Mouse (Mus musculus): ENCODE results near the gene Trmt1. TPM values are rescaled to one million over a fixed set of nuclear protein-coding genes. Genes with fewer than 3 reads are reported as not detected.

Gene Trmt1
- polyA plus RNA-seq, 1 experiment from 2014 or later = 65.7 TPM

GRCm38 (mm10) chr8:84643019-84643418 is 43.1 kb upstream of the Trmt1 start:
- Histone ChIP-seq H3K4me3 (ENCODE audit: low read depth, low read length) (no peak overlapping the region), H3K36me3 (ENCODE audit: control insufficient read depth, insufficient read depth, low read length) (no peaks in the 10 kb centered on the region), H3K27me3 (ENCODE audit: control insufficient read depth, insufficient read depth, low read length) (no peaks in the 10 kb centered on the region), H3K4me2 (replicated peaks; ENCODE audit: low read depth, low read length) (no peak overlapping the region), H3K4me1 (ENCODE audit: control insufficient read depth, insufficient read depth, low read length) (peaks cover 3% of the 10 kb centered on the region; the same call in 1 of the 2 replicates), H3K9ac (replicated peaks; ENCODE audit: low read depth, low read length) (no peak overlapping the region), H3K27ac (ENCODE audit: low read length) (no peak overlapping the region), H3K9me3 (ENCODE audit: control insufficient read depth, low read depth, low read length) (no peaks in the 10 kb centered on the region)
- WGBS = 62% methylated on average over 5 of the region's 5 CpGs
- no peak for ATAC-seq (ENCODE audit: insufficient number of reproducible peaks, insufficient read depth, low FRiP score, low read depth)

GRCm38 (mm10) chr8:84646800-84647199 is 39.3 kb upstream of the Trmt1 start:
- Histone ChIP-seq H3K9ac (replicated peaks; ENCODE audit: low read depth, low read length) (no peak overlapping the region), H3K4me2 (replicated peaks; ENCODE audit: low read depth, low read length) (no peak overlapping the region), H3K27ac (ENCODE audit: low read length) (no peak overlapping the region), H3K36me3 (ENCODE audit: control insufficient read depth, insufficient read depth, low read length) (no peaks in the 10 kb centered on the region), H3K4me3 (ENCODE audit: low read depth, low read length) (no peak overlapping the region), H3K9me3 (ENCODE audit: control insufficient read depth, low read depth, low read length) (no peaks in the 10 kb centered on the region), H3K4me1 (ENCODE audit: control insufficient read depth, insufficient read depth, low read length) (peaks cover 3% of the 10 kb centered on the region; the same call in 1 of the 2 replicates), H3K27me3 (ENCODE audit: control insufficient read depth, insufficient read depth, low read length) (no peaks in the 10 kb centered on the region)
- no peak for ATAC-seq (ENCODE audit: insufficient number of reproducible peaks, insufficient read depth, low FRiP score, low read depth)
- WGBS = 56% methylated on average over 6 of the region's 6 CpGs

- peaks cover 3% of the 10 kb centered on the region; the same call in 1 of the 2 replicates for H3K4me1 ChIP-seq (ENCODE audit: control insufficient read depth, insufficient read depth, low read length)
- 3% methylated on average over 14 of the region's 14 CpGs for WGBS
- H3K9me3 ChIP-seq (ENCODE audit: control insufficient read depth, low read depth, low read length) = no peaks in the 10 kb centered on the region
- H3K4me3 ChIP-seq (ENCODE audit: low read depth, low read length) = no peak overlapping the region
- ATAC-seq (ENCODE audit: insufficient number of reproducible peaks, insufficient read depth, low FRiP score, low read depth) = no peak
- H3K36me3 ChIP-seq (ENCODE audit: control insufficient read depth, insufficient read depth, low read length) = no peaks in the 10 kb centered on the region
- H3K27me3 ChIP-seq (ENCODE audit: control insufficient read depth, insufficient read depth, low read length) = no peaks in the 10 kb centered on the region
- H3K27ac ChIP-seq (ENCODE audit: low read length) = no peak overlapping the region
- H3K9ac ChIP-seq (replicated peaks; ENCODE audit: low read depth, low read length) = no peak overlapping the region
- H3K4me2 ChIP-seq (replicated peaks; ENCODE audit: low read depth, low read length) = peak overlapping the region; percentile 31
Observed at GRCm38 (mm10) chr8:84647461-84647901, 38.6 kb upstream of the Trmt1 start.

- no peaks in the 10 kb centered on the region for H3K36me3 ChIP-seq (ENCODE audit: control insufficient read depth, insufficient read depth, low read length)
- H3K27ac ChIP-seq (ENCODE audit: low read length) = peak overlapping the region; percentile 61; the same call in 1 of the 2 replicates
- H3K27me3 ChIP-seq (ENCODE audit: control insufficient read depth, insufficient read depth, low read length) = no peaks in the 10 kb centered on the region
- no peak for ATAC-seq (ENCODE audit: insufficient number of reproducible peaks, insufficient read depth, low FRiP score, low read depth)
- 49% methylated on average over 3 of the region's 3 CpGs for WGBS
- peaks cover 10% of the 10 kb centered on the region for H3K4me1 ChIP-seq (ENCODE audit: control insufficient read depth, insufficient read depth, low read length)
- no peak overlapping the region for H3K4me2 ChIP-seq (replicated peaks; ENCODE audit: low read depth, low read length)
- no peaks in the 10 kb centered on the region for H3K9me3 ChIP-seq (ENCODE audit: control insufficient read depth, low read depth, low read length)
- no peak overlapping the region for H3K4me3 ChIP-seq (ENCODE audit: low read depth, low read length)
- no peak overlapping the region for H3K9ac ChIP-seq (replicated peaks; ENCODE audit: low read depth, low read length)
Observed at GRCm38 (mm10) chr8:84650213-84650612, 35.9 kb upstream of the Trmt1 start.

GRCm38 (mm10) chr8:84653092-84653631 is 32.9 kb upstream of the Trmt1 start:
- no peaks in the 10 kb centered on the region for H3K27me3 ChIP-seq (ENCODE audit: control insufficient read depth, insufficient read depth, low read length)
- no peaks in the 10 kb centered on the region for H3K36me3 ChIP-seq (ENCODE audit: control insufficient read depth, insufficient read depth, low read length)
- no peak overlapping the region for H3K4me3 ChIP-seq (ENCODE audit: low read depth, low read length)
- no peak overlapping the region for H3K4me2 ChIP-seq (replicated peaks; ENCODE audit: low read depth, low read length)
- H3K9ac ChIP-seq (replicated peaks; ENCODE audit: low read depth, low read length) = no peak overlapping the region
- H3K27ac ChIP-seq (ENCODE audit: low read length) = no peak overlapping the region
- WGBS = 57% methylated on average over 9 of the region's 9 CpGs
- no peak for ATAC-seq (ENCODE audit: insufficient number of reproducible peaks, insufficient read depth, low FRiP score, low read depth)
- peaks cover 21% of the 10 kb centered on the region for H3K4me1 ChIP-seq (ENCODE audit: control insufficient read depth, insufficient read depth, low read length)
- no peaks in the 10 kb centered on the region for H3K9me3 ChIP-seq (ENCODE audit: control insufficient read depth, low read depth, low read length)

GRCm38 (mm10) chr8:84654597-84654996 is 31.5 kb upstream of the Trmt1 start:
- Histone ChIP-seq H3K36me3 (ENCODE audit: control insufficient read depth, insufficient read depth, low read length) (no peaks in the 10 kb centered on the region), H3K9ac (replicated peaks; ENCODE audit: low read depth, low read length) (no peak overlapping the region), H3K9me3 (ENCODE audit: control insufficient read depth, low read depth, low read length) (no peaks in the 10 kb centered on the region), H3K4me2 (replicated peaks; ENCODE audit: low read depth, low read length) (no peak overlapping the region), H3K4me1 (ENCODE audit: control insufficient read depth, insufficient read depth, low read length) (peaks cover 27% of the 10 kb centered on the region), H3K27me3 (ENCODE audit: control insufficient read depth, insufficient read depth, low read length) (no peaks in the 10 kb centered on the region), H3K27ac (ENCODE audit: low read length) (peak overlapping the region; percentile 99), H3K4me3 (ENCODE audit: low read depth, low read length) (no peak overlapping the region)
- 50% methylated on average over 4 of the region's 4 CpGs for WGBS
- ATAC-seq (ENCODE audit: insufficient number of reproducible peaks, insufficient read depth, low FRiP score, low read depth) = no peak

- H3K9ac ChIP-seq (replicated peaks; ENCODE audit: low read depth, low read length) = peak overlapping the region; percentile 60
- H3K4me3 ChIP-seq (ENCODE audit: low read depth, low read length) = peak overlapping the region; percentile 40
- H3K9me3 ChIP-seq (ENCODE audit: control insufficient read depth, low read depth, low read length) = no peaks in the 10 kb centered on the region
- H3K27ac ChIP-seq (ENCODE audit: low read length) = peak overlapping the region; percentile 99
- ATAC-seq (ENCODE audit: insufficient number of reproducible peaks, insufficient read depth, low FRiP score, low read depth) = peak; percentile 69
- H3K4me1 ChIP-seq (ENCODE audit: control insufficient read depth, insufficient read depth, low read length) = peaks cover 36% of the 10 kb centered on the region
- no peaks in the 10 kb centered on the region for H3K36me3 ChIP-seq (ENCODE audit: control insufficient read depth, insufficient read depth, low read length)
- H3K4me2 ChIP-seq (replicated peaks; ENCODE audit: low read depth, low read length) = peak overlapping the region; percentile 70
- WGBS = 2% methylated on average over 14 of the region's 15 CpGs
- H3K27me3 ChIP-seq (ENCODE audit: control insufficient read depth, insufficient read depth, low read length) = no peaks in the 10 kb centered on the region
Observed at GRCm38 (mm10) chr8:84655336-84656190, 30.5 kb upstream of the Trmt1 start.

- ATAC-seq (ENCODE audit: insufficient number of reproducible peaks, insufficient read depth, low FRiP score, low read depth) = no peak; the same call in 1 of the 2 replicates
- Histone ChIP-seq H3K9ac (replicated peaks; ENCODE audit: low read depth, low read length) (peak overlapping the region; percentile 60), H3K9me3 (ENCODE audit: control insufficient read depth, low read depth, low read length) (no peaks in the 10 kb centered on the region)
Observed at GRCm38 (mm10) chr8:84656191-84656525, 29.9 kb upstream of the Trmt1 start.

More at GRCm38 (mm10) chr8:84656191-84656525, 29.9 kb upstream of the Trmt1 start:
- Histone ChIP-seq H3K27ac (ENCODE audit: low read length) (peak overlapping the region; percentile 99), H3K4me3 (ENCODE audit: low read depth, low read length) (peak overlapping the region; percentile 40), H3K36me3 (ENCODE audit: control insufficient read depth, insufficient read depth, low read length) (no peaks in the 10 kb centered on the region), H3K27me3 (ENCODE audit: control insufficient read depth, insufficient read depth, low read length) (no peaks in the 10 kb centered on the region), H3K4me2 (replicated peaks; ENCODE audit: low read depth, low read length) (peak overlapping the region; percentile 70), H3K4me1 (ENCODE audit: control insufficient read depth, insufficient read depth, low read length) (peaks cover 39% of the 10 kb centered on the region)
- 0% methylated on average over 10 of the region's 10 CpGs for WGBS
